Mouse (Mus musculus): ENCODE data around the gene Cnmd. TPM values are rescaled to one million over a fixed set of nuclear protein-coding genes. Genes with fewer than 3 reads are reported as not detected.

The Cnmd gene
- polyA plus RNA-seq, 1 experiment from 2014 or later, result not detected

- H3K4me3 ChIP-seq, result no peak overlapping the region
- H3K27ac ChIP-seq, result no peak overlapping the region
- H3K36me3 ChIP-seq, result peaks cover 22% of the 10 kb centered on the region
- no peaks in the 10 kb centered on the region for H3K9me3 ChIP-seq (replicated peaks)
- H3K9ac ChIP-seq, result no peak overlapping the region
- peak overlapping the region; percentile 80; the same call in 1 of the 2 replicates for H3K4me2 ChIP-seq
- no peak for ATAC-seq
- peaks cover 29% of the 10 kb centered on the region for H3K4me1 ChIP-seq
- H3K27me3 ChIP-seq (replicated peaks), result no peaks in the 10 kb centered on the region
- WGBS (ENCODE audit: insufficient replicate concordance), result 83% methylated on average over 6 of the region's 6 CpGs
Measured at GRCm38 (mm10) chr14:79589401-79589800, 72.6 kb downstream of the Cnmd start.

GRCm38 (mm10) chr14:79588534-79588951 lies 73.4 kb downstream of the Cnmd start:
- H3K9ac ChIP-seq, result peak overlapping the region; percentile 71

GRCm38 (mm10) chr14:79587852-79588229 lies 74.1 kb downstream of the Cnmd start:
- Histone ChIP-seq H3K4me3 (peak overlapping the region; percentile 71), H3K4me2 (peak overlapping the region; percentile 80), H3K27ac (peak overlapping the region; percentile 89), H3K9ac (peak overlapping the region; percentile 71), H3K4me1 (peaks cover 29% of the 10 kb centered on the region), H3K27me3 (replicated peaks) (no peaks in the 10 kb centered on the region), H3K36me3 (peaks cover 30% of the 10 kb centered on the region), H3K9me3 (replicated peaks) (no peaks in the 10 kb centered on the region)
- peak; percentile 35 for ATAC-seq
- 1% methylated on average over 9 of the region's 9 CpGs for WGBS (ENCODE audit: insufficient replicate concordance)

More at GRCm38 (mm10) chr14:79588534-79588951, 73.4 kb downstream of the Cnmd start:
- H3K36me3 ChIP-seq, result peaks cover 26% of the 10 kb centered on the region; the same call in 1 of the 2 replicates
- 74% methylated on average over 9 of the region's 9 CpGs for WGBS (ENCODE audit: insufficient replicate concordance)
- no peaks in the 10 kb centered on the region for H3K9me3 ChIP-seq (replicated peaks)
- H3K4me3 ChIP-seq, result peak overlapping the region; percentile 71
- 0 out of 2 replicates have a peak overlapping the region, but pooled peaks have one; percentile 89 for H3K27ac ChIP-seq
- H3K4me2 ChIP-seq, result peak overlapping the region; percentile 80
- no peak for ATAC-seq
- no peaks in the 10 kb centered on the region for H3K27me3 ChIP-seq (replicated peaks)
- H3K4me1 ChIP-seq, result peaks cover 29% of the 10 kb centered on the region

Other genes with a start within 250 kb of the Cnmd start
- gene Kbtbd7, start 235.7 kb downstream of the Cnmd start, polyA plus RNA-seq (2016; fragmentation: Nextera tagmentation; extraction: Ambion mirVana), result 5.7 and 6.2 TPM in 2 replicates
- gene Kbtbd6, start 210.3 kb downstream of the Cnmd start, polyA plus RNA-seq (2016; fragmentation: Nextera tagmentation; extraction: Ambion mirVana), result 3.9 TPM in 2 replicates
- 18.9 and 21.2 TPM in 2 replicates for gene Elf1, start 181.0 kb downstream of the Cnmd start, polyA plus RNA-seq (2016; fragmentation: Nextera tagmentation; extraction: Ambion mirVana)
- 22.4 and 23.5 TPM in 2 replicates for gene Wbp4, start 180.7 kb downstream of the Cnmd start, polyA plus RNA-seq (2016; fragmentation: Nextera tagmentation; extraction: Ambion mirVana)
- gene Sugt1, start 74.5 kb downstream of the Cnmd start, polyA plus RNA-seq (2016; fragmentation: Nextera tagmentation; extraction: Ambion mirVana), result 57.7 and 63.2 TPM in 2 replicates
- gene Pcdh8, start 109.1 kb upstream of the Cnmd start, polyA plus RNA-seq (2016; fragmentation: Nextera tagmentation; extraction: Ambion mirVana), result 0.04 TPM in 1 of 2 replicates, not detected in the other